Comparison of ENCODE assay signal across 8 mouse cellular contexts in the genomic region with DNA sequence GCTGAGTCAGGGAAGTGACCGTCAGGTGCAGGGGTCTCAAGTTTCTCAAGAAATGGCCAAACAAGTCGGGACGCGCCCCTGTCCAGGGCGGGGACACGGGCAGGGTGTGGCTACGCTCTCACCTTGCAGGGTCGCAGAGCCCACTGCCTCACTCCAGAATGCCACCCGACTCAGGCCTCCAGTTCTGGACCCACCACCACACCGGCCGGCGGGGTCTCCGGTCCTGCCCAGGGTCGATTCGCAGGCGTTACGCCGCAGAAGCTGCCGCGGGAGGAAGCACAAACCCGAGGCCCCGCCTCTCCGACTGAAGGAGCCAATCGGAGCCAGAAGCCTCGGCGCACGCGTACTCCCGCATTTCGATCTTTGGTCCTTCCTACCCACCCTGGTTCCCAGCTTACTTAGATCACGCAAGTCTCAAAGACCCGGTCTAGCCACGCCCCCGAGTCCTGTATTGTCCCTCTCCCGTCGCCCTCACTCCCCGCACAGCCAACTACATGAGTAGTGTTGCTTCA. TPM values are rescaled to one million over a fixed set of nuclear protein-coding genes. Genes with fewer than 3 reads are reported as not detected.
DNase-seq lines count a peak whose midpoint lies in the region; ATAC-seq and TF ChIP-seq lines count a peak whose summit lies in the region.

Frmd8 (minus strand) TSS at position 306 of the 512 bp plus-strand sequence.

- TF ChIP-seq CTCF in cortical plate, adult 2 months (IDR thresholded peaks at IDR 0.05; ENCODE audit: extremely low read depth, insufficient read depth, low read length) = no peak

- no peaks in the 10 kb centered on the region for H3K9me3 ChIP-seq in megakaryocyte, embryonic 14.5 days

- H3K27me3 ChIP-seq in megakaryocyte, embryonic 14.5 days (replicated peaks) = no peaks in the 10 kb centered on the region

- H3K4me3 ChIP-seq in cortical plate, adult 2 months (ENCODE audit: insufficient read depth, low read length) = peak within 1 kb of the TSS; percentile 61
- peak within 1 kb of the TSS; percentile 99 for H3K4me3 ChIP-seq in megakaryocyte, embryonic 14.5 days (replicated peaks)

- H3K27ac ChIP-seq in cortical plate, adult 2 months (ENCODE audit: insufficient read depth, low read length) = peak within 1 kb of the TSS; percentile 36; the same call in 1 of the 2 replicates

- ATAC-seq in activated CD4-positive, CD25-positive, alpha-beta regulatory T cell, adult 4 months = peak; percentile 62

- H3K36me3 ChIP-seq in megakaryocyte, embryonic 14.5 days (replicated peaks; ENCODE audit: low read length) = peaks cover 49% of the 10 kb centered on the region

- peak; percentile 91 to 93 for DNase-seq in gastrocnemius, adult 8-10 months (ENCODE audit: low spot score in 2 of 2)
- DNase-seq in hindlimb bud, embryonic 11.5 days (ENCODE audit: extremely low spot score, low read depth, low spot score) = peak; percentile 88
- DNase-seq in left cerebral cortex, adult 8-10 months (ENCODE audit: low spot score in 2 of 2) = peak; percentile 85 to 92
- DNase-seq in right cerebral cortex, postnatal 10 days (ENCODE audit: low spot score in 2 of 2) = peak; percentile 96
- peak; percentile 91 for DNase-seq in urinary bladder, postnatal 25 days (ENCODE audit: low spot score)

- H3K4me1 ChIP-seq in cortical plate, adult 2 months (ENCODE audit: control insufficient read depth, insufficient read depth, low read length) = no peaks in the 10 kb centered on the region; the same call in 1 of the 2 replicates
- peaks cover 93% of the 10 kb centered on the region for H3K4me1 ChIP-seq in megakaryocyte, embryonic 14.5 days

- peak; percentile 70; the same call in 1 of the 2 replicates for TF ChIP-seq POLR2A in cortical plate, adult 2 months (IDR thresholded peaks at IDR 0.05; ENCODE audit: extremely low read depth, insufficient read depth, low read length)

RNA-seq across cellular contexts. Expression of gene Frmd8, which starts in this region (rescaled TPM):
- polyA plus RNA-seq in activated CD4-positive, CD25-positive, alpha-beta regulatory T cell, adult 4 months (2017; shearing (Covaris generic)) = 10 to 100 TPM; 70.6 to 78.6 TPM
- polyA plus RNA-seq in cortical plate, adult 2 months (2012; rRNA removed) = 17.1 and 22.1 TPM in 2 replicates
- 1 to 10 TPM; 2.7 to 4.5 (median 3.0) TPM for total RNA-seq in gastrocnemius, adult 8-10 months (2022)
- total RNA-seq in left cerebral cortex, adult 8-10 months (2022) = 10 to 100 TPM; 12.1 to 19.9 (median 13.7) TPM
- polyA plus RNA-seq in megakaryocyte, embryonic 14.5 days (2012; ENCODE audit: insufficient read depth, low replicate concordance) = 28.5 and 57.6 TPM in 2 replicates

Comparison
In these comparisons a context has a peak if more than half of its experiments do, and no peak if none do; other contexts are left out.
1. Peak in every context shown above with its lines: DNase-seq, ATAC-seq, H3K4me3 ChIP-seq and H3K27ac ChIP-seq.